Mouse (Mus musculus) gastrocnemius, postnatal 25 days (tissue): ENCODE measurements around the gene Zfp362. TPM values are rescaled to one million over a fixed set of nuclear protein-coding genes. Genes with fewer than 3 reads are reported as not detected.

Experiments
- DNase-seq: peaks from one replicate; pipeline ENCODE4 v3.0.0; 2022
- long read RNA-seq, 2 experiments: library from polyadenylated mRNA; stranded (forward); transcript quantifications; one replicate each; pipeline ENCODE4 v2.0.0; 2021
- total RNA-seq, 2 experiments: library from RNA; stranded (reverse); gene quantifications; 1 replicate in 1 of 2; 2 replicates in 1 of 2; pipeline ENCODE4 v1.2.3; 2021

The Zfp362 gene
- 10 to 100 TPM in 1 of 2 experiments, 1 to 10 TPM in 1; 9.9 to 10.5 TPM for total RNA-seq
- long read RNA-seq, experiment 1, partial matches to known transcripts: 2 of 10 reads
- long read RNA-seq, experiment 1, other reads (novel, unspliced or antisense): 5 of 10 reads
- long read RNA-seq, experiment 2, transcript Zfp362-202 (9 exons, 2,812 nt): major isoform, 5 of 12 reads
- long read RNA-seq, experiment 2, partial matches to known transcripts: 5 of 12 reads
- long read RNA-seq, experiment 2, other reads (novel, unspliced or antisense): 2 of 12 reads

DNA sequence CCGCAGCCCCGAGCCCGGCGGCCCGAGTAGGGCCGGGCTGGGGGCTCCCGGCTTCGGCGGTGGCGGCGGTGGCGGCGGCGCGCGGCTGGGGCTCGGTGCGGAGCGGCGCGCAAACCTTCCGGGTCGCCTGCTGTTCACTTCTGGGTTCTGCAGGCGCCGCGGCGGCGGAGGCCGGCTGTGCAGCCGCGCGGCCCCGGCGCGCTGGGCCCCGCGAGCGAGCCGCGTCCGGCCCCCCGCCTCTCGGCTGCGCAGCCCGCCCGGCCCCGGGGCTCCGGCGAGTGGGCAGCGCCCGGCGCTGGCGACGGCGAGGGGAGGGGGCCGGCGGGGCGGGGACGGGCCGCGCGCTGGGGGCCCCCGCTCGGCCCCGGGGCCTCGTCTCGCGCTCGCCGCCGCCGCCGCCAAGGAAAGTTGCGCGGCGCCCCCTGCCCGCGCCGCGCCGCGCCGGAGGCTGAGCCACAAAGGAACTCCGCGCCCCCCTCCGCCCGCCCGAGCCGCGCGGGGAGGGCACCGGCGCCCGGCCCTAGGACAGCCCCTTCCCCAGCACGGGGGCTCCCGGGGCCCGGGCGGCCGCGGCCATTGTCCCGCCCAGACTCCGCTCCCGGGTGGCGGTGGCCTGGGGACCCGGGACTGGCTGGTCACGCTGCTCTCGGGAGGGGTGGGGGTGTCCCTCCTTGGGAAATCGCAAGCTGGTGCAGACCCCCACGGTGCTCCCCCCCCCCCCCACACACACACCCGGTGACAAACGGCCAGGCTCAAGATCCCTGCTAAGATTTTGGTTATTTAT, at the start of gene Zfp362:
Zfp362 (minus strand) TSS at position 3 of the 784 bp plus-strand sequence.
- DNase-seq: peak; percentile 36

- DNase-seq: no peak
Observed at GRCm38 (mm10) chr4:128855613-128856040, 49.8 kb upstream of the Zfp362 start.

GRCm38 (mm10) chr4:128853117-128853516, 47.3 kb upstream of the Zfp362 start:
- DNase-seq: no peak

- DNase-seq: no peak
Observed at GRCm38 (mm10) chr4:128852266-128852887, 46.5 kb upstream of the Zfp362 start.

GRCm38 (mm10) chr4:128849686-128850085, 43.8 kb upstream of the Zfp362 start:
- no peak for DNase-seq

DNA sequence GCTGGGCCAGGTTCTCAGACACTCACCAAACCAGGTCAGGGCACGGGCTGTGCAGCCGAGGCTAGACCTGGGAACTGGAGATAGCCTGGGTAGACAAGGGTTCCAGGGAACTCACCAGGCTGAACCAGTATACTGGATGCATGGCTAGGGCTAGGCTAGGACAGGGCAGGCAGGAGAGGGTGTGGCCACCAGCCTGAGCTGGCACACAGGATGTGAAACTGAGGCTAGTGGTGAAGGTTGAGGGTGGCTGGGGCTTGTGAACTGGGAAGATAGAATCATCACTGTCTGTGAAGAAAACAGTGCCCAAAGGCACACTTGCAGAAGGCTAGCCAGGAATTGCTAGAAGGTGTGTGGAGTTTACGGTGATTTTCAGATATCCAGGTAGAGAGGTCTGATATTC, 43.1 kb upstream of the Zfp362 start:
- no peak for DNase-seq

- no peak for DNase-seq
Observed at GRCm38 (mm10) chr4:128845367-128845973, 39.6 kb upstream of the Zfp362 start.

DNA sequence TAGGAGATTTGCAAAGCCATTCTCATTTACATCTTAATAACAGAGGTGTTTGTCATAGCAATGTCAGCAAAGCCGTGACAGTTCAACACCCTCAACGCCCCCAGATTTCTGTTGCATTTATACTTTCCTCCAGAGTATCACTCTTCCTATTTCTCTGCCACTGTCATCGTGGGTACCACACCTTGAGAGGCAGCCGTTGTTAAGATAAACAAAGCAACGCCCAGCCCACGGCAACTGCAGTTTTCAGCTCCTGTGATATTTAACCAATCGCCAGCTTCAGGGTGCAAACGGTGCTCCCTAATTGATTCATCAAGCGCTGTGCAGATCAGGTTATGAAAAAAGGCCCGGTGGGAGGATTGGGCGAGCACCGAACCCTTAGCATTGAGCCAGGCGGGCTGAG, 38.7 kb upstream of the Zfp362 start:
- DNase-seq: no peak

GRCm38 (mm10) chr4:128841259-128841658, 35.4 kb upstream of the Zfp362 start:
- no peak for DNase-seq

DNA sequence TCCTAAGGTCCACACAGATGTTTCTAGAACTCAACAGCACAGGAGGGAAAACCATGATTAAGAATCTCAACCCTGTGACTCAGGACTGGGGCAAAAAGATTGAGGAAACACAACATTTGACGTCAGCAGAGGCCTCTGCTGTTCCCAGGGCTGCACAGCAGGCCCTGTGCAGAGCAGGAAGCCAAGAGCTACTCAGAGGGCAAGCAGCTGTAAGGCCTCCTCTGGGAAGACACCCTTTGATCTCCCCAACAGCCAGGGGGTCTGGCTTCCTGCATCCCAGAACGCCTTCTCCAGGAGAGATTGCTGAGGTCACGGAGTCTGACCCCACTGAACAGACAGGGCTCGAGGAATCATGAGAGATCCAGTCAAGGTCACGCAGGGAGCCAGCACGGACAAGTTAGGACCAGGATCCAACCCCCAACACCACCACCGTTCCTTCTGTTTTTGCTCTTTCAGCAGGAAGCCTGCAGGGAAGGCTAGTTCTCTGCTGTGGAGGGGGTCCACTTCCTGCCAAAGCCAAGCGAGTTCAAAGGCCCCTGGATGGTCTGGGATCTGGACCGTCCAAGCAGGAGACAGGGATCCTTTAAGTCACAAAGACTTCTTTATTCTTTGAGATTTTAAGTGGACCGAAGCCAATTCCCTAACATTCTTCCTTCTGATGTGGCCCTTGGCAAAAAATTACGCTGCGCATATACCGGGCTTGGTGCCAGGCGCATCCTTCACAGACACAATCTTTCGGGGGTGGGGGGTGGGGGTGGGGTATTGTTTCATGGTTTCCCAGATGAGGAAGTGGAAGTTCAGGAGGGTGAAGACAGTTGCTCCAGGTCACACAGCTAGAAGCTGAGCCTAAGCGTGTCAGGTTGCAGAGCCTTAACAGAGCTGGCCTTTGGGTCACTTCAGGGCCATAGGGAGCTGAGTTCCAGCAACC, 34.2 kb upstream of the Zfp362 start:
- peak; percentile 38 for DNase-seq

GRCm38 (mm10) chr4:128838202-128838601, 32.4 kb upstream of the Zfp362 start:
- DNase-seq: no peak

GRCm38 (mm10) chr4:128824131-128824530, 18.3 kb upstream of the Zfp362 start:
- DNase-seq: no peak

DNA sequence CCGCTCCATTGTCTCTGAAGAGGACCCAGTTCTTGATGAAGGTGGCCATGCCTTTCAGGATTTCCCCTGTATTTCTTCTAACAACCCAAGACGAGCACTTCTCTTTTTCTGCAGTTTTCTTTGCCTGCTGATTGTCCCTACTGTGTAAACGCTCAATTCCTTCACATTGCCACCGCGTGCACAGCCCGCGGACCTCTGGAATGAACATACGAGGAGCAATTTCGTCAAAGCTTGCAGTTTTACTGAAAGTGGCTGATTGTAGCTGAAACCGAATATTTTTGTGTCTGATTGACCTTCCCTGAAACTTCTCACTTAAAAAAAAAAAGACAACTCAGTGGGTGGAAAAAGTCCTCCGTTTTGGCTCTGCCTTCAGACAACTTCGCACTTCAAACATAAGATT, 14.7 kb upstream of the Zfp362 start:
- no peak for DNase-seq

- DNase-seq: no peak
Observed at GRCm38 (mm10) chr4:128817011-128817410, 11.2 kb upstream of the Zfp362 start.

DNA sequence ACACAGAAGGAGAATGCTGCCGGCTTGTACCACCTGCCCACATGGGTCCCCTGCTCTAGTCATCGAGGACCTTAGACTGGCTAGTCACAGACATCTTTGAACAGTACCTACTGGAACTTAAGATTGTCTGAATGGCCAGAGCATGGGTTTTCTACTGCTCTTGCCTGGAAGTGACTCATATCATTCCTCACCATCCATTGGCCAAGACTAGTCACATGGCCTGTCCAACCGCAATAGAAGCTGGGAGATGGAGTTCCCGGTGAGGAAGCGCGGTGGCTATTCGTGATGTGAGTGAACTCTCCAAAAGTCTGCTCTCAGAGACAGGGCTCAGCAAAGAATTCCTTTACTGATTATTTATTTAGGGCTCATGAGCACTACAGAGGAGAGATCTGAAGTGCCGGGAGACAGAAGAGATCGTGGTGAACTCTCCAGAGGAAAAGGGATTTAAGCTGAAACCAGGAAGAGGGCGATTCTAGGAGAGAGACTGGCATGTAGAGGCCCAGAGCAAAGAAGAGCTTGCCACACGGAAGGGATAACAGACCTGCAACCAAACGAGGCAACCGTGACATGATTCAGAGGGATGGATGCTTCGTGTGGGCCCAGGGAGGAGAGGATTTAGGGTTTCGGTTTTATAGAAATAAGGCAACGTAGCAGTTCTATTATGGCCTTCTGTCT, 5.7 kb upstream of the Zfp362 start:
- DNase-seq: peak; percentile 79

GRCm38 (mm10) chr4:128806827-128807179, 958 bp upstream of the Zfp362 start:
- peak; percentile 64 for DNase-seq

- no peak for DNase-seq
Observed at GRCm38 (mm10) chr4:128805150-128806042, 449 bp downstream of the Zfp362 start.

GRCm38 (mm10) chr4:128804426-128805149, 1.3 kb downstream of the Zfp362 start:
- DNase-seq: no peak

DNA sequence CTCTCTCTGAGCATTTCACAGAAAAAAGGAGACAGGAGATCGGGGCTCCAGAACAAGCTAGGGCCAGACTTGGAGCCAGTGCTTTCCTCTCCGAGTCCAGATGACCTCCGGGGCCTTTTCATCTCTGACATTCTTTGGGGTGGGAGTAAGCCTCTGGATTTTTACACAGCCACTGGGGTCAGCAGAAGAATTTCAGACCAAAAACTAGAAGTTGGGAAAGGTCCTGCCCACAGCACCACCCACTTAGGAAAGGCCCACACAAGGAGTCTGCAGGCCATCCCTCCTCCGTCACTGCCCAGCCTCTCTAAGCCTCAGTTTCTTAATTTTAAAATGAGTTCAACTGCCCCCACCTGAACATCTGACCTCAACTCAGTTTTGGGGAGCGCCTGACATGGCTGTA, 2.3 kb downstream of the Zfp362 start:
- no peak for DNase-seq
